Mouse (Mus musculus) G1E (cell line): ENCODE measurements around the gene Prm2.

Source experiments
- CTCF ChIP-seq: IDR thresholded peaks from 2 replicates; pipeline ENCODE4 v1.5.1; 2012; ENCODE audit warnings: low read depth, low read length, inconsistent platforms, mixed read lengths
- GATA1 ChIP-seq: IDR thresholded peaks from 2 replicates; pipeline ENCODE4 v1.6.1; 2012; ENCODE audit warnings: borderline replicate concordance, low read length, inconsistent platforms, mixed read lengths
- POLR2AphosphoS5 ChIP-seq: IDR thresholded peaks from 2 replicates; pipeline ENCODE4 v1.6.1; 2012; ENCODE audit warnings: low read depth, low read length, inconsistent platforms; ENCODE audit not compliant: insufficient replicate concordance
- TAL1 ChIP-seq: conservative IDR thresholded peaks from 2 replicates; pipeline ENCODE4 v1.6.1; 2012; ENCODE audit warnings: low read depth, low read length, inconsistent platforms, mixed read lengths

DNA sequence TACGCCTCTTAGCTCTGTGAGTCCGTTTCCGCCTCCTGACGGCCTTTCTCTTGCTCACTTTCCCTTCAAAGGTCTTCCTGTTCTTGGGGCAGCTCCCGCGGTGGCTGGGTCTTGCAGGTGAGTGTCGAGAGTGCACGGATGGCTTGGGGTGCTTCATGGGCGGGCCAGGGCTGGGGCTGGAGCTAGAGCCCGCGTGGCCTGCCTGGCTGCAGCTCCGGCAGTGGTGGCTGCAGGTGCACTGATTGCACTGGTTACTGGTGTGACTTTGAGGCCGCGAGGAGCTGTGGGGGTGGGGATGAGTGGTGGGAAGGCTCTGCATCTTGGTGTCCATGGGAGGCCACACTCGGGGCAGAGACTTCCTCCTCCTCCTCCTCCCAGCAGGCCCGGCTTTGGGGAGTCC lies 7.7 kb downstream of the Prm2 start, which contains the start of gene Tnp2:
- TF ChIP-seq TAL1, result no peak
- TF ChIP-seq CTCF, result no peak
- no peak for TF ChIP-seq POLR2AphosphoS5
- no peak for TF ChIP-seq GATA1
